Mouse (Mus musculus) left cerebral cortex, postnatal 36 days (tissue): ENCODE results near the gene A530064D06Rik. TPM values are rescaled to one million over a fixed set of nuclear protein-coding genes. Genes with fewer than 3 reads are reported as not detected.

Source experiments
- total RNA-seq, 2 experiments: library from RNA; stranded (reverse); gene quantifications; 2 replicates each; pipeline ENCODE4 v1.2.3; 2021

A530064D06Rik gene
- total RNA-seq, 2 experiments from 2014 or later, result not detected

Other genes with a start within 250 kb of the A530064D06Rik start
- gene Foxp4, start 242.6 kb downstream of the A530064D06Rik start, total RNA-seq, result 10 to 100 TPM; 44.1 to 55.9 TPM
- gene 1700122O11Rik, start 129.0 kb downstream of the A530064D06Rik start, total RNA-seq, result not detected
- gene 1700067P10Rik, start 78.0 kb downstream of the A530064D06Rik start, total RNA-seq, result not detected
- gene 9830107B12Rik, start 21.0 kb downstream of the A530064D06Rik start, total RNA-seq, result not detected
- gene Trem1, start 65.5 kb upstream of the A530064D06Rik start, total RNA-seq, result not detected
- gene Trem3, start 80.5 kb upstream of the A530064D06Rik start, total RNA-seq, result under 1 TPM; 0.41 to 0.44 TPM
- not detected for gene Treml4, start 97.0 kb upstream of the A530064D06Rik start, total RNA-seq
- under 1 TPM; 0.54 to 0.64 TPM for gene Treml2, start 132.2 kb upstream of the A530064D06Rik start, total RNA-seq
- under 1 TPM in 1 of 2 experiments, not detected in 1; 0.07 TPM for gene B430306N03Rik, start 148.9 kb upstream of the A530064D06Rik start, total RNA-seq
- gene Trem2, start 179.1 kb upstream of the A530064D06Rik start, total RNA-seq, result 10 to 100 TPM in 1 of 2 experiments, 1 to 10 TPM in 1; 7.8 to 13.0 TPM
- under 1 TPM; 0.54 to 0.82 TPM for gene Treml1, start 192.6 kb upstream of the A530064D06Rik start, total RNA-seq
- 10 to 100 TPM; 25.4 to 27.9 TPM for gene Nfya, start 242.6 kb upstream of the A530064D06Rik start, total RNA-seq
- gene Oard1, start 242.7 kb upstream of the A530064D06Rik start, total RNA-seq, result 10 to 100 TPM; 10.9 to 13.0 TPM